Mouse (Mus musculus) A20 (cell line): Measurements from ENCODE around the gene Il5ra.

ENCODE experiments used
- DNase-seq: peaks from one replicate; pipeline ENCODE4 v3.0.0-alpha.2; 2011; ENCODE audit warnings: low read depth, low spot score

Gene Il5ra

DNA sequence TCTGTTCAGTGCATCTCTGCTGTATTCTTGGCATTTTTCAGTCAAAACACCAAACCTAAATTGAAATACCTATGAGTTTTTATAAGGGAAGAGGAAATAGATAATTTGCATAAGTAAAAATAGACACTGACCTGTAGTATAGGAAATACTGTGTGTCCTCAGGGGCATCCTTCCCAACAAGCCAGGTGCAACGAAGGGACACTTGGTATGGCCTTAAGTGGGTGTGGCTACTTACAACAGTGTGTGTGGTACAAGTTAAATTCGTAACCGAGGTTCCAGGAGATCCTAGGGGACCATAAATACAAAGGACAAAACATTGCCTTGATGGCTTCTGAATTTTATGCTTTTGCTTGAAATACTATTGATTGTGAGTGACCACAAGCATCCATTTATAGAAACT is 10.6 kb downstream of the Il5ra start:
- peak; percentile 9 for DNase-seq

DNA sequence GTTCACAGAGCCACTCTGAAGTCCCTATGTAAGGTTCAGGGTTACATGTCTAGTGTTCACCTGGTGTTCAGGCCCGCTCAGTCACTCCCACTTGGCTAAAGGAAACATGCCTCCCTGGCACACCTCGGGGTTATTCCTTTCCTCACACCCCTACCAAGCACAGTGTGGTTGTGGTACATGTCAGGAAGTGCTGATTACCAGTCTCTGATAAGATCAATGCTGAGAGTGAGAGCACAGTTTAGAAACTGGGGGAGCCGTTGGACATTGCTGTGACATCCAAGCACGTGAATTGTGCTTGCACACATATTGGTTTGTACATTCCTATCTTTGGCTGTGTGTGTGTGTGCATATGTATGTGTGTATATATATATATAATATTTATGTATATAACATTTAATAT is 16.3 kb downstream of the Il5ra start:
- no peak for DNase-seq

DNA sequence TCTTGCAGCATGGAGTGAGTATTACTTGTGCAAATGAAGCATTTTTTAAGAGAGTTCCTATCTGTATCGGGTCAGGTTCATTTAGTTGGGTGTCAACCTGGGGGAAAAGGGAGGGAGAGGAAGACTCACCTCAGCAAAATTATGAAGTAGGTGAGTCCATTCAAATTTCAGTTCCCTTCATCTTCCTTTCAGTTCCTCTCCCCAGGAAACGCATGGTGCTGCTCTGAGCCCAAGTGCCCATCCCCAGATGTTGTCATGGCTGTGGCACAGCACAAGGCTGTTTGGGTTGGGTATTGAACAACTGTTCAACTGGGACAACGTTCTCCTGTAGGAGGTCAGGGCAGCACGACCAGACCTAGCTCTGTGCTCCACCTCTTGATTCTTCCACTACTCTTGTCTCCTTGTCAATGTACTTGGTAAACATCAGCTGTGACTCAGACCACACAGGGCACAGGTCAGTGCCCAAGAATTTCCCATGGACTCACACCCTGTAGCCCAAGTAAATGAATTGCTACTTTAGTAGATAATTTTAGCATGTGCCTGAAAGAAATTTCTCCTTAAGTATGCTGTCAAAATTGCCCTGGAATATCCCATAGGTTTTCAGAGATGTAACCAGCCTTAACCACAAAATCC is 19.0 kb downstream of the Il5ra start:
- DNase-seq = peak; percentile 54

DNA sequence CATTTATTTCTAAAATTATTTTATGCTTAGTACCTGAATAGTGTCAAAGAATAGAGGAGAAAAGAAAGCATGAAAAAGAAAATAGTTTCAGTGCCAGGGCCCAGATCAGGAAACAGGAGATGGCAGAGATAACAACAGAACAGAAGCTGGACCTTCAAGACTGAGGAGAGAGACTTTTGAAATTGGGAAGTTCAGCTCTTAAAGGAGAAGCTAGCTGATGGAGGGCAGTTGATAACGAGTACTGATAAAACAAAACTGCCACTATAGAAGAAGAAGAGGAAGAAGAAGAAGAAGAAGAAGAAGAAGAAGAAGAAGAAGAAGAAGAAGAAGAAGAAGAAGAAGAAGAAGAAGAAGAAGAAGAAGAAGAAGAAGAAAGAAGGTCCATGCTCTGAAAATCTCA is 21.1 kb downstream of the Il5ra start:
- DNase-seq = no peak

DNA sequence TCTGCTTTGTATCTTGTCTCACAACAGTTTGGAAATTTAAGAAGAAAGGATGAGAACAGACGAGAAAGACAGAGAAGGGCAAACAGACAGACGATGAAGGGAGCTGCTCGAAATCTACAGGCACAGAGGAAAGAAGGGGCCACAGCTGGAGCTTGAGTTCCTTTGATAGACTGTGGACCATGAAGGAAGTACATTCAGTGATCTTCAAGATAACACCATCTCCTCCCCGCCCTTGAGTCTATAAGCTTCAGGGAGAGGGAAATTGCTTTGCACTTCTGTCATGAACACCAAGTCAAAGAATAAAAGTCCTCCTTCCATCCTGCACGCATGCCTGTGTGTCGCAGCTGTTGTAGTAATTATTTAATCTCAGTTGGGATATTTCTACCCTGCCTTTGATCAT is 22.8 kb downstream of the Il5ra start:
- DNase-seq = no peak

DNA sequence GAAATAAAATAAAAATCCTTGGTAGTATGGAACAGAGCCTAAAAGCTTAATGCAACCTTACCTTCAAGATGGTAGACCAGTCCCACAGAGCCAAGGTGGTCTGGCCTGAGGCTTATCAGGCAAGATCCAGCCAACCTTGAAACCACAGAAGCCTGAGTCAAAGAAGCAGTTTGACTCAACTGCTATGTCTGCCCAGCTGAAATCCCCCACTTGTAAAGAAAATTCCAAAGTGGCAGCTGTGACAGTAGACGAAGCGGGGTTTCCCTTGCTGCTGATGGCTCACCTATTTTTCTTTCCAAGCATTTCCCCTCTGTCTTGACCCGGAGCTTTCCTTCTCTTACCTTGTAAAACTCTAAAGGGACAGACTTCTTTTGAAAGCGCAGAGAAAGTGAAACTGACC is 23.2 kb downstream of the Il5ra start:
- DNase-seq = peak; percentile 58

DNA sequence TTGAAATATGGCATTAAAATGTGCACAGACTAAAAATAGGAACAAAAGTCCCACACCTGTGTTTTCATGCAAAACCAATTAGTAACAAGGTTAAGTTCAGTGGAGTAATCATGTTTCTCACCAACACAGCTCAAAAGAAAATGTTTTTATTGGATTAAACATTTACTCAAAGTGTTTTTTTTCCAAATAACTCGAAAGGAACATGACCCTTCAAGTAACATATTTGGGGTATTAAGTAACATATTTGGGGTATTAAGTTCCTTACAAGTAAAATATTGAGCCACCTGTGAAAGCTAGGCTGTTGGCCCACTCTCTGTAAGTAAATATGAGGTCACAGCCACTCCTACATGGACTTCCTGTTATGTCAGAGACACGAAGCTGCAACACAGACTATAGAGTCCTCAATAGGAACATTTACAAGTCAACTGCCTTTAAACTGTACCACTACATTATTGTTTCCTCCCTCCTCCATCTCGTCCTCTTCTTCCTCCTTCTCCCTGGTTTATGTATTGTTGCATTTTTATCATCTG is 43.3 kb downstream of the Il5ra start:
- no peak for DNase-seq

DNA sequence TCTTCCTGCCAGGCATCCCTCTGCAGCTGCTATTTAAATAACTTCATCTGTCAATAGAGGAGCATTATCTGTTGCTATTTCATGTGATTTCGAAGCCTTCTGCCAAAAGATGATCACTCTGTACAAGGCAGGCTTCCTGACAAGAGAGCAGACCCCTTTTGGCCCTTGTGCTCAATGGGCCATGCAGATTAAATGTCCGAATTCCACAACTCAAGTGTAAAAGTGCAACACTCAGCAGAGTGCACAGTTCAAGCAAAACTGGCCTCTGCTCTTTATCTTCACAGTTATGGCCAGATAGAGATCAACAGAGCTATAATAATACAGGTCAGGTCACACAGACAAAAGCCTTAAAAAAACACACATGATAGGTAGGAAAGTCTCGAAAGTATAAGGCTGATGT is 46.9 kb downstream of the Il5ra start:
- no peak for DNase-seq

DNA sequence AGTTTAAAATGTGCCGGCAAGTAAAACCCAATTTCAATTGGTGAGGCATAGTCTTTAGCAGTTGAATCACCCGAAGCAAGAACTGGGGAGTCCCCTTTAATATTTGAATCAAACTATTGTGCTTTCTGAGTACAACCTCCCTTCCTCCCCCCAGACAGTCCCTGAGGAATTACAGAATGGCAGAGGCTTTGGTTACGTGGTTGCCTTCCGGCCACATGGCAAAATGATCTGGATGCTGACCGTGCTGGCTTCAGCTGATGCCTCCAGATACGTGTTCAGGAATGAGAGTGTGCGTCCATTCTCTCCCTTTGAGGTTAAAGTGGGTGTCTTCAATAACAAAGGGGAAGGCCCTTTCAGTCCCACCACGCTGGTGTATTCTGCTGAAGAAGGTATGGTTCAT is 73.3 kb downstream of the Il5ra start:
- DNase-seq = no peak

DNA sequence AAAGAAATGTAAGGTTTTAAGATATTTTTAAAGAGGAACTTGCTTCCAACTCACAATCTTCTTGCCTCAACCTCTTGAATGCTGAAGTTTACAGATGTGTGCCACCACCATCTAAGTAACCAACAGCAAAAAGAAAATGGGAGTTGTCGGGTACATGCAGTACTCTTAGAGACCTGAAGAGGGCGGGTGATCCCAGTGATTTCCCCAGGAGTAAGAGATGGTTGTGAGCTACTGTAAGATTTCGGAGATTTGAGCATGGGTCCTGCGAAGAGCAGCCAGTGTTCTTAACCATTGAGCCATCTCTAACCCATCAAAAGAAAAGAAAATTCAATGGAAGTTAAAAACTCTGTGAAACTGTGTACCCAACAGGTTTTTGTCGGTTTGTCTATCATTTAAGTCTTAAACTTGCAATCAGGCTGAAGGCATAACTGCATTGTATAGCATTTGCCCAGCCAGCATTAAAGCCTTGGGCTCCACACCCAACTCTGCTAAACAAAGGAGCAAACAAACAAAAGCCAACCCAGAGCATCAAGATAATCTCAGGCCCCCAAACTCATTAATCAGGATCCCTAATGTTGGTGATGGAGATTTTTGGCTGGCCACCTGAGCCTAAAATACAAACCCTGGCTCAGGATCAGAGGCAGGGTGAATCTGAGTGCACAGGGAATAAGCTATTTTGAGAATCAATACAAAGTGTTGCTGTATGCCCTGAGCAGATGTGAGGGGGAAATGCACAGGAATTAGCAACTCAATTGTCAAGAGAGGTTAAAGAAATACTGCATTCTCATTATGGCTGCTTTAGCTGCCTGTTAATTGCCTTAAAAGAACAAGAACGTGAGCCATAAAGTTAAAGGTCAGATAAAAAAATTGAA is 84.8 kb downstream of the Il5ra start:
- peak; percentile 64 for DNase-seq
